Mouse (Mus musculus) 3T3-L1 (cell line): ENCODE measurements at regions not wholly inside any gene's neighbourhood (a gene's known extent, or its start where the extent isn't known, plus 50 kb on each side); places are given as distances from the start of the nearest gene placed in this dataset.

Experiments
- DNase-seq: peaks from one replicate; pipeline ENCODE4 v3.0.0-alpha.2; 2015; ENCODE audit warnings: low read depth, low spot score

- no peak for DNase-seq
Observed at GRCm38 (mm10) chrX:167098914-167099313, 110.2 kb downstream of the Tmsb4x start.

- DNase-seq: peak; percentile 96
Observed at GRCm38 (mm10) chrX:167091841-167092240, 117.3 kb downstream of the Tmsb4x start.

GRCm38 (mm10) chrX:167088930-167089329 is 120.2 kb downstream of the Tmsb4x start:
- DNase-seq: peak; percentile 31

GRCm38 (mm10) chrX:167088438-167088837 is 120.7 kb downstream of the Tmsb4x start:
- DNase-seq: peak; percentile 13

- DNase-seq: no peak
Observed at GRCm38 (mm10) chrX:167080821-167081220, 128.3 kb downstream of the Tmsb4x start.

GRCm38 (mm10) chrX:167069075-167069474 is 140.0 kb downstream of the Tmsb4x start:
- DNase-seq: no peak

- DNase-seq: no peak
Observed at GRCm38 (mm10) chrX:167067918-167068317, 141.2 kb downstream of the Tmsb4x start.

GRCm38 (mm10) chrX:167063881-167064280 is 145.2 kb downstream of the Tmsb4x start:
- DNase-seq: no peak

GRCm38 (mm10) chrX:167052456-167052855 is 156.7 kb downstream of the Tmsb4x start:
- no peak for DNase-seq

- no peak for DNase-seq
Observed at GRCm38 (mm10) chrX:167050066-167050465, 159.0 kb downstream of the Tmsb4x start.

GRCm38 (mm10) chrX:167049191-167049968 is 159.7 kb downstream of the Tmsb4x start:
- DNase-seq: peak; percentile 57

- DNase-seq: no peak
Observed at GRCm38 (mm10) chrX:167037971-167038370, 171.1 kb downstream of the Tmsb4x start.

GRCm38 (mm10) chrX:167036355-167036754 is 172.8 kb downstream of the Tmsb4x start:
- DNase-seq: no peak

GRCm38 (mm10) chrX:167035639-167036038 is 173.5 kb downstream of the Tmsb4x start:
- DNase-seq: no peak

GRCm38 (mm10) chrX:167033091-167033490 is 176.0 kb downstream of the Tmsb4x start:
- DNase-seq: no peak

- DNase-seq: peak; percentile 71
Observed at GRCm38 (mm10) chrX:167032586-167032985, 176.5 kb downstream of the Tmsb4x start.

- DNase-seq: no peak
Observed at GRCm38 (mm10) chrX:167031543-167031942, 177.6 kb downstream of the Tmsb4x start.

GRCm38 (mm10) chrX:167015602-167016001 is 193.5 kb downstream of the Tmsb4x start:
- no peak for DNase-seq

- DNase-seq: no peak
Observed at GRCm38 (mm10) chrX:167014322-167014721, 194.8 kb downstream of the Tmsb4x start.

- no peak for DNase-seq
Observed at GRCm38 (mm10) chrX:167012891-167013290, 196.2 kb downstream of the Tmsb4x start.

GRCm38 (mm10) chrX:167011977-167012542 is 197.1 kb downstream of the Tmsb4x start:
- DNase-seq: no peak

GRCm38 (mm10) chrX:166995855-166996254 is 213.3 kb downstream of the Tmsb4x start:
- DNase-seq: no peak

GRCm38 (mm10) chrX:166981003-166981402 is 228.1 kb downstream of the Tmsb4x start:
- DNase-seq: no peak
